Mouse (Mus musculus) layer of hippocampus, adult 9-11 months (tissue): ENCODE data around the gene Ces4a.
"Not testable (repeated sequence)": the region's sequence is repeated elsewhere in the genome, so short reads cannot be mapped to it uniquely, and the experiment has no call there.

ENCODE experiments used
- DNase-seq: peaks from one replicate; pipeline ENCODE4 v3.0.0; 2022

Ces4a gene

GRCm38 (mm10) chr8:105131509-105131908 is at the start of gene Ces4a:
TSS of gene Ces4a (plus strand) at chr8:105131800.
- DNase-seq: no peak

GRCm38 (mm10) chr8:105083449-105084050 is 48.0 kb upstream of the Ces4a start, which contains the start of gene Ces3b:
TSS of gene Ces3b (plus strand) at chr8:105083753.
- no peak for DNase-seq

GRCm38 (mm10) chr8:105088166-105088565 is 43.4 kb upstream of the Ces4a start:
- not testable (repeated sequence) for DNase-seq

- no peak for DNase-seq
Observed at GRCm38 (mm10) chr8:105088581-105088980, 43.0 kb upstream of the Ces4a start.

GRCm38 (mm10) chr8:105093992-105094391 is 37.6 kb upstream of the Ces4a start:
- DNase-seq: no peak

GRCm38 (mm10) chr8:105102101-105102785 is 29.4 kb upstream of the Ces4a start:
- not testable (repeated sequence) for DNase-seq

- not testable (repeated sequence) for DNase-seq
Observed at GRCm38 (mm10) chr8:105103701-105104100, 27.9 kb upstream of the Ces4a start.

- DNase-seq: no peak
Observed at GRCm38 (mm10) chr8:105104220-105104619, 27.4 kb upstream of the Ces4a start.

GRCm38 (mm10) chr8:105129864-105130263 is 1.7 kb upstream of the Ces4a start:
- no peak for DNase-seq

GRCm38 (mm10) chr8:105138423-105138822 is 6.8 kb downstream of the Ces4a start:
- peak; percentile 20 for DNase-seq

- DNase-seq: no peak
Observed at GRCm38 (mm10) chr8:105142395-105142794, 10.8 kb downstream of the Ces4a start.

GRCm38 (mm10) chr8:105151654-105152053 is 20.1 kb downstream of the Ces4a start:
- DNase-seq: no peak

- peak; percentile 78 for DNase-seq
Observed at GRCm38 (mm10) chr8:105152623-105153398, 21.2 kb downstream of the Ces4a start.

- no peak for DNase-seq
Observed at GRCm38 (mm10) chr8:105154316-105154715, 22.7 kb downstream of the Ces4a start.

GRCm38 (mm10) chr8:105155091-105155745 is 23.6 kb downstream of the Ces4a start:
- no peak for DNase-seq

- peak; percentile 9 for DNase-seq
Observed at GRCm38 (mm10) chr8:105157555-105157954, 26.0 kb downstream of the Ces4a start.

GRCm38 (mm10) chr8:105158084-105158483 is 26.5 kb downstream of the Ces4a start:
- DNase-seq: no peak

GRCm38 (mm10) chr8:105161121-105161652 is 29.6 kb downstream of the Ces4a start:
- DNase-seq: no peak

GRCm38 (mm10) chr8:105164272-105164902 is 32.8 kb downstream of the Ces4a start:
- no peak for DNase-seq

GRCm38 (mm10) chr8:105165191-105165590 is 33.6 kb downstream of the Ces4a start:
- DNase-seq: no peak

- no peak for DNase-seq
Observed at GRCm38 (mm10) chr8:105167116-105167515, 35.5 kb downstream of the Ces4a start.

GRCm38 (mm10) chr8:105169582-105169981 is 38.0 kb downstream of the Ces4a start:
- no peak for DNase-seq

GRCm38 (mm10) chr8:105170041-105170380 is 38.4 kb downstream of the Ces4a start:
- no peak for DNase-seq
